Mouse (Mus musculus) testis, postnatal 10 days (tissue): ENCODE results near the gene Rora.

Source experiments
- DNase-seq: peaks from one replicate; pipeline ENCODE4 v3.0.0; 2021; ENCODE audit warnings: low spot score

The Rora gene

DNA sequence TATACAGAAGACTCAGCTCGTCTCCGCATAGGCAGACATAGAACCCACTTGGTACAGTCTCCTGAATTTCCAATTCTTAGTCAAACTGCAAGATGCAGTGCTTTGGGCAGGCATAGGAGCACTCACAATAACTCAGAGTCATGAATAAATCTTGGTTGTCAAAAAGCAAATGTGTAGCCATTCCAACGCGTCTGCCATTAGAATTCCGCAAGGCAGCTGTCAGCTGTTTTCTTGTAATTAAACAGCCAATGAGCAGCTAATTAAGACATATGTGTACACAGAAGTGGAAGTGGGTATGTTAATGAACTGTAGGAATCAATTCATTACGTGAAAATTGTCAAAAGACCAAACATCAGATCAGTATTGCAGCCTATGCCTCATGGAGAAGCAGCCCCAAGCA lies 700.6 kb downstream of the Rora start:
- no peak for DNase-seq

- peak; percentile 66 for DNase-seq
Observed at GRCm38 (mm10) chr9:69357834-69358233, 704.2 kb downstream of the Rora start.

- DNase-seq: no peak
Observed at GRCm38 (mm10) chr9:69358797-69359196, 705.2 kb downstream of the Rora start.

- no peak for DNase-seq
Observed at GRCm38 (mm10) chr9:69361951-69362445, 708.4 kb downstream of the Rora start.

- no peak for DNase-seq
Observed at GRCm38 (mm10) chr9:69362766-69363165, 709.2 kb downstream of the Rora start.

DNA sequence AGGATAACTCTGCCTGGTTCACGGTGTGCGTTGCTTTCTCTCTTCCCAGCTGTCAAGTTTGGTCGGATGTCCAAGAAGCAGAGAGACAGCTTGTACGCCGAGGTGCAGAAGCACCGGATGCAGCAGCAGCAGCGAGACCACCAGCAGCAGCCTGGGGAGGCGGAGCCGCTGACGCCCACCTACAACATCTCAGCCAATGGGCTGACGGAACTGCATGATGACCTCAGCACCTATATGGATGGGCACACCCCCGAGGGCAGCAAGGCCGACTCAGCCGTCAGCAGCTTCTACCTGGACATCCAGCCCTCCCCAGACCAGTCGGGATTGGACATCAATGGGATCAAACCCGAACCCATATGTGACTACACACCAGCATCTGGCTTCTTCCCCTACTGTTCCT lies 710.5 kb downstream of the Rora start:
- no peak for DNase-seq

- no peak for DNase-seq
Observed at GRCm38 (mm10) chr9:69367055-69367454, 713.5 kb downstream of the Rora start.

GRCm38 (mm10) chr9:69368071-69368470 lies 714.5 kb downstream of the Rora start:
- DNase-seq: peak; percentile 77

GRCm38 (mm10) chr9:69371046-69371724 lies 717.6 kb downstream of the Rora start:
- peak; percentile 49 for DNase-seq

- DNase-seq: no peak
Observed at GRCm38 (mm10) chr9:69372871-69373270, 719.3 kb downstream of the Rora start.

DNA sequence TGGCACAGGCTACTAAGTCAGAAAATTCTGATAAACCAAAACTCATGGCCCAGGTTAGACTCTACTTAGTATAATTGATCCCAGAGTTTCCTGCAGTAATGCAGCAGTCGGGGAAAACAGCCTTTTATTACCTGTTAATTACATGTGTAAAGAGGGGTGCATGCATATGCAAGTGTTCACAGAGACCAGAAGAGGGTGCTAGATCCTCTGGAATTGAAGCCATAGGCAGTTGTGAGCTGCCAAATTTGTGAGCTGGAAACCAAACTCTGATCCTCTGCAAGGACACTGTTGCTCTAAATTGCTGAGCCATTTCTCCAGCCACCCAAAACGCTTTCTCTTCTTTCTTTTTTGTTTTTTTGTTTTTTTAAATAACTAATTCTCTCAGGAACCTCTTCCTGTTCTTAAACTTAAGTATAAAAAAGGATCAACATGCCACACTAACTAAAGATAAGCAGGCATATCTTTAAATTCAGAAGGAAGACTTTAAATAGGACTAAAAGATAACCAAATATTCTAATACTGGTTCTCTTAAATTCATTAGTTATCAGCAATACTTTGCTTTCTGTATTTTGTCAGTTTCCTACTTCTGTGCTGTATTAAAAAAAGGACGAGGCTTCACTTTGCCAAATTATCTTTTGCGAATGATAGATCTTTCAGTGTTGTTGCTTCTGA lies 723.5 kb downstream of the Rora start:
- DNase-seq: no peak

GRCm38 (mm10) chr9:69377654-69378045 lies 724.1 kb downstream of the Rora start:
- DNase-seq: peak; percentile 36

GRCm38 (mm10) chr9:69380546-69380945 lies 727.0 kb downstream of the Rora start:
- no peak for DNase-seq

GRCm38 (mm10) chr9:69381741-69382140 lies 728.2 kb downstream of the Rora start:
- no peak for DNase-seq

DNA sequence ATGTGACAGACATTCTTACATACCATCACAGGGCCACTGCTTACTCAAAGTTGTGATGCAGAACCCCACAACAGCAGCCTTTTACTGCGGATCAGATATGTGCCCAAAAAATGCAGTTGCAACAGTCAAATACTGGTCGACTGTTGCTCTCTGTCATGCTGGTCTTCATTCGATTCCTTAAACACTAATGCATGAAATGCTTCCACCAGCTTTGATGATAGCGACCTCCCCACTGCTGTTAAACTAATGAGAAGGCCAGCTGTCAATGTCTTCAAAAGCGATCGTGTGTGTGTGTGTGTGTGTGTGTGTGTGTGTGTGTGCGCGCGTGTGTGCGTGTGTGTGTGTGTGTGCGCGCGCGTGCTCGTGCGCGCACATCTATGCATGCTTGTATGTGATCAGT lies 730.9 kb downstream of the Rora start:
- no peak for DNase-seq

GRCm38 (mm10) chr9:69384905-69385304 lies 731.3 kb downstream of the Rora start:
- no peak for DNase-seq

GRCm38 (mm10) chr9:69387296-69387695 lies 733.7 kb downstream of the Rora start:
- DNase-seq: no peak

GRCm38 (mm10) chr9:69390631-69391030 lies 737.0 kb downstream of the Rora start:
- no peak for DNase-seq

GRCm38 (mm10) chr9:69394234-69394633 lies 740.6 kb downstream of the Rora start:
- no peak for DNase-seq

GRCm38 (mm10) chr9:69397432-69397759 lies 743.8 kb downstream of the Rora start:
- no peak for DNase-seq

DNA sequence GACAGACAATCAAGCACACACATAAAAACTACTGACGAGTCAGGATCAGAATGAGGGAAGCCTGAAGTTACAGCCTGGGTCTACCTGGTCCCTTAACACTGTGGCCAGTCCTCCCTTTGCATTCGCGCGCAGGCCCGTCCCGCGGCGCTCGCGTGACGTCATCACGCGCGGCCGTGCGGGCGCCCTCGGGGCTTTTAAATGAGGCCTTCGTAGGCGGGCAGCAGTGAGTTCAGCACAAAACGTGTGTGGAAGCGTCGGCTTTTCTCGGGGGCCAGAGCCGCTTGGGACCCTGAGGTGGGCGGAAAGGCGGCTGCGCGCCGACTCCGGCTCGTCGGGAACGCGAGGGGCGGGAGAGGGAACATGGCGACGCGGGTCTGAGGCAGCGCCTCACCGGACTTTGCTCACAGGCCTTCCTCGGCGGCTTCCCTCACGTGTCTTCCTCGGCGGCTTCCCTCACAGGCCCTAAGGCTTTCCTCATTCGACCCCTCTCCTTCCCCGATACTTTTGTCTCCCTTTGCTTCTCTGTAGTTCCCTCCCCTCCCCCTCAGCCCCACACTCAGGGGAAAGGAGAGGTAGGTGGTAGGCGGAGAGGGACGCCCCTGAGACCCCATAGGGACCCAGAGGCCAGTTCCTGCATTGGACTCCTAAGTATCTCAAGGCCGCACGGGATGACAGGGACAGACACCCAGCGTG lies 744.3 kb downstream of the Rora start, which contains the start of gene Ice2:
Gene Ice2, plus strand, starts transcription at position 147 of the 693 bp plus-strand sequence.
- peak; percentile 83 for DNase-seq

GRCm38 (mm10) chr9:69398453-69398850 lies 744.9 kb downstream of the Rora start:
- no peak for DNase-seq

DNA sequence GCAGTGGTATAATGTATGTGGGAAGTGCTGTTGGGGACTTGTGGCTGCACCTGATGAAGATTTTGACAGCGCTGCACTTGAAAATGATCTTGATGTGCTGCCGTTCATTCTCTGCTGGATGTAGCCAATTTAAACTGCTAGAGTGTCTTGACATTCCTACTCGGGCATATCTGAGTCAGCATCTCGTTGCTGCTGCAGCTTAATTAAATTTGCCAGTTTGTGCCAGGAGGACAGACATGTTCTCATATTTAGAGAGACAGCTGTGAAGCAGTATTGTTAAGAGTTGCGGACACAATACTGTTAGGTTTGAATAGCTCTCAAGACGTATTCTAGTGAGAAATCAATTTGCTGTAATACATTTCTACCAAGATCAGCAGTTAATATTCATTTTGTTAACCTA lies 751.1 kb downstream of the Rora start:
- DNase-seq: no peak
